Mouse (Mus musculus) thymus, postnatal 4 days (tissue): ENCODE measurements around the gene Gtf2ird2.

ENCODE experiments used
- DNase-seq: peaks from one replicate; pipeline ENCODE4 v3.0.0; 2021

The Gtf2ird2 gene

DNA sequence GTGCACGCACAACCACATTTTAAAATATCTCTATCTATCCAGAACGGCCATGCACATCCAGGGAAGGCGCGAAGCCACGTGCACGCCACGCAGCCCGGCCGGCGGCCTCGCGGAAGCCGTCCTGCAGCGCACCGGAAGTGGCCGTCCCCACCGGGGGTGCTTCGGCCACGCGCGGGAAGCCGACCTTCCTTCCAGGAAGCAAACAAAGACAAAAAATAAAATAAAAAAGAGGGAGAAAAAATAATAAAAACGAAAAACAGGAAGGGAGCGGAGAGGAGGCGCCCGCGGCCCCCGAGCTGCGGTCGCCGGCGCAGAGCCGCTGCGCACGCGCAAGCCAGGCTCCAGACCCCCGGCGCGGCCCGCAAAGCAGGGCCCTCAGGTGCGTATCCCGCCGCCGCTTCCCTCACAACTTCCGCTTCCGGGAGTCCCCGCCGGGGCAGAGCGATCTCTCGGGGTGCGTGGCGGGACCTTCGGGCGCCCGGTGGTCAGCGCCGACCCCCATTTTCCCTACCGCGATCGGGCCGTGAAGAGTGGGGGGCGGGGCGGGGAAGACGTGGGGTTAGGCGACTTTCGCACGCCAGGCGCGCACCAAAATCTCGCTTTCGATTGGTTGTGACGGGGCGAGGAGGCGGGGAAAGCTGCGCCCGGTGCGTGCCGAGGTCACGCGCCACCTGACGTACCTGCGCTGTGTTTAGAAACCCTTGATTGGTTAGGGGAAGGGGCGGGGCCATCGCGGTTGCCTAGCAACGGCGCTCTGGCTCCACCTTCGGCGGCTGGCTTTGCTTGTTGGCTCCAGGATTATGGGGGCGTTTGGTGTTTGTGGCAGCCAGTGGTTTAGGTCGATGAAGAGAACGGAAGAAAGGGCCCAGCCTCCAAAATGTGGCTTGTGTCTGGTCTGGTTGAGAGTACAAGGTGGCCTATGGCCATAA lies at the start of gene Gtf2ird2:
TSS of gene Gtf2ird2 (plus strand) at position 140 of the 929 bp plus-strand sequence.
- peak; percentile 100 for DNase-seq

DNA sequence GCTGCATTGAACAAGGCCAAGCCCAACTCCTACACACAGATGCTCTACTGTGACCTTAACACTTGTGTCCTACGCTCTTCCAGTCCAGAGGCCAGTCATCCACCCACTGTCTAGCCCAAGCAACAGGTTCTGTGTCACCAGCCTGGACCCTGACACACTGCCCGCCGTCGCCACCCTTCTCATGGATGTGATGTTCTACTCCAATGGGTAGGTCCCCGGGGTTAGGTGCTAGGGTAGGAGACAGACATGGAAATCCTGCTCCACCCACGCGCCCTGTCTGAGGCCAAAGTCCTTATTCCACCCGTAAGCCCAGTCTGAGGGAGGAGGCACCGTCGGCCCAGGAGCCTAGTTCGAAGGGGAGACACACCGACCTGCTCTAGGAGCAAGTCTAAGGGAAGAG lies 47.8 kb upstream of the Gtf2ird2 start:
- no peak for DNase-seq

DNA sequence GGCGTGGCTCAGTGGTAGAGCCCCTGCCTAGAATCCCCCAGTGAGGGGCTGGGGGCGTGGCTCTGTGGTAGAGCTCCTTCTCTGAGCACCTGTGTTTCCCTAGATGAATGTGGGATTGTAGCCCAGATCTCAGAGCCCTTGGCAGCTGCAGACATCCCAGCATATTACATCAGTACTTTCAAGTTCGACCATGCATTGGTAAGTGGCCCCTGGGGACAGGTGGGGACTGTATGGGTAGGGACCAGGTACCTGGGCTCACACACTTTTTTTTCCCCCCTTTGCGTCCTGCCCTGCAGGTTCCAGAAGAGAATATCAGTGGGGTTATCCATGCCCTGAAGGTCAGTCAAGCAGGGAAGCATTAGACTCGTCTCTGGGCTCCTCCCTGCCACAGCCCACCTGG lies 45.9 kb upstream of the Gtf2ird2 start:
- no peak for DNase-seq

DNA sequence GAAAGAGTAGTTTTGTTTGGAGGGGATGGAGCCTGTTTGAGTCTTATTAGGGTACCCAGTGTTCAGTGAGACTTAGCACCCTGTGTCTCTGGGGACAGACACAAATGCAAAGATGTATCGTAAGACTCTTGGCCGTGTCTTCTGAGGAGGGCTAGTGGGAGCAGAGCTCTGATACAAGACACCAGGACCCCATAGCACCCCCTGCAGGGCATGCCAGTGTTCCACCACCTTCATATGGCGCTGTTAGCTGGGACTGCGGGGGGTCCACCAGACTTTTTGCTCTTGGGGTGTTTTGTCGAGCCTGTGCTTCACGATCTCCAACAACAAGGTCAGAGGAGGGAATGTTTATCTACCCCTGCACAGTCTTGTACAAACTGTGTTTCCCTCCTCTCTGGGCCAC lies 44.4 kb upstream of the Gtf2ird2 start:
- DNase-seq, result peak; percentile 41

DNA sequence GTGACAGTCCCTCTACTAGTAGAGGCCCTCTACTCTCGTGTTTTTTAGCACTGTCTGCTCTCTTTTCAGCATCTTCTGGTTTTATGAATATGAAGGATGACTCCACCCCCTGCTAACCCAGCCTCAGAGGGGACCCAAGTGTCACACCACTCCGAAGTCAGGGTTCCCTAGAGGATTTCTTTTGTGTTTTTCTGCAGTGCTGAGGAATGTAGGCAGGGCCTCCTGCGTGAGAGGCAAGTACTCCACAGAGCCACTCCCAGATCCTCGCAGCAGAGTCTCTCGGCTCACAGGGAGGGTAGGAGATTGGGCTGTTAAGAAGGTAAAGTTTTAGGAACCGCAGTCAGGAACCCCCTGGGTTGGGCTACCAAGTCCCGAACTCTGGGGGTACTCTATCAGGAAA lies 42.6 kb upstream of the Gtf2ird2 start:
- no peak for DNase-seq

DNA sequence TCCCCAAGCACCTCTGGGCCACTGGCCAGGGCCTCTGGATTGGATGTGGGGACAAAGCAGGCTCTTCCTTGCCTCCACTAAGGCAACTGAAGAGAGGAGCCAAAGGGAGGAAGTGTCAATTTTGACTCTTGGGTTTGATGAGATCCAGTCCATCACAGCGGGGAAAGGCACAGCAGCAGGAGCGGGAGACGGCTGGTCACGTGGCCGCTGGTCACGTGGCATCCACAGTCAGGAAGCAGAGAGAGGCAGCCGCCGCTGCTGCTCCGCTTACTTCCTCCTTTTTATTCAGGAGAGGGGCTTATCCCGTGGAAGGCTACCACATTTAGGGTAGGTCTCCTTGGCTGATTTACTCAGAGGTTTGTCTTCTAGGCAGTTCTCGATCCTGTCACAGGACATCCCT lies 41.4 kb upstream of the Gtf2ird2 start:
- no peak for DNase-seq

DNA sequence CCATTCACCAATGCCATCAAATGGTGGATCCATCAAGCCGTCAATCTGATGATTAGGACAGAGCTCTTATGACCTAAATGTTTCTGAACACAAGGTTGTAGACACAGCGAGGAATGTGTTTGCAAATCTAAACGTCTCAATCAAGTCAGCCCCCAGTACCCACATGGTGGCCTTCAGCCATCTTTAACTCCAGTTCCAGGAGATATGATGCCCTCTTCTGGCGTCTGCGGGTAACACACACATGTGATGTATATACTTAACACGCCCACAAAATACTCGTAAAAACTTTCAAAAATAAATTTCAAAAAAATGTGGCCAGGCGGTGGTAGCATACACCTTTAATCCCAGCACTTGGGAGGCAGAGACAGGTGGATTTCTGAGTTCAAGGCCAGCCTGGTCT lies 38.8 kb upstream of the Gtf2ird2 start:
- DNase-seq, result no peak

DNA sequence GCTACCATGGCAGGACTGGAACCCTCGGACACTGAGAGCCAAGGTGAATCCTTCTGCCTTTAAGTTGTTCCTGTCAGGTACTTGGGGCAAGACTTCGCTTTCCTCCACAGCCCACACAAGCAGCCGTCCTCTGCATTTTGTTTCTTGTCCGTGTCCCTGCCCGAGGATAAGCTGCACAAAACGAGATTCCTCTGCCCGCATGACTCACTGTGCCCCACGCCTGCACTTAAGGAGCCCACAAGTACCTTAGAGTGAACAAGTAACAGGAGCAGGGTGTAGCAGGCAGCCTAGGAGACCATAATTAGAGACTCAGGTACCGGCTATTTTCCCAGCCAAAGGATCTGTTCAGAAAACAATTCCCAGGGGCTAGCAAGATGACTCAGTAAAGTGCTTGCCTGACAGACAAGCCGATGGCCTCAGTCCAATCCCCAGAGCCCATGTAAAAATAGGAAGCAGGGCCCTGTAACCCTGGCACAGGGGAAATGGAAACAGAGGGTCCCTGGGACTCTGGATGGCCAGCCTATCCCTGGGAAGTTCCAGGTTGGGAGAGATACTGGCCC lies 36.5 kb upstream of the Gtf2ird2 start:
- DNase-seq, result no peak

DNA sequence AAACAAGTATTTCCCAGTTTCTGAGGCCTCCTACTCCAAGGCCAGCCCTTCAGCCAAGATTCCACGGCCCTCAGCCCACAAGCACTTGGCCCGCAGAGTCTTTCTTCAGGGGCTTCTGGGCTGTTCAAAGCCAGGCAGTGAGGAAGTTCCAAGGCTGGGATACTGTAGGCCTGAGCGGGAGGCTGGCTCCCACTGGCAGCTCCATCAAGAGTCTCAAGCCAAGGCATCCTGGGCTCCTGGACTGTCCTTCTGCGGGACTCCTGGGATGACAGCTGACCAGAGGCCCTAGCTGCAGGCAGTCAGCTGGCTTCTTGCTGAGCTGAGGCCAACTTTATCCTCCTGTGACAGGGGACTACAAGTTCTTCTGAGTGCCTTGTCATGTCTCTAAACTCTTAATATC lies 35.7 kb upstream of the Gtf2ird2 start:
- no peak for DNase-seq

DNA sequence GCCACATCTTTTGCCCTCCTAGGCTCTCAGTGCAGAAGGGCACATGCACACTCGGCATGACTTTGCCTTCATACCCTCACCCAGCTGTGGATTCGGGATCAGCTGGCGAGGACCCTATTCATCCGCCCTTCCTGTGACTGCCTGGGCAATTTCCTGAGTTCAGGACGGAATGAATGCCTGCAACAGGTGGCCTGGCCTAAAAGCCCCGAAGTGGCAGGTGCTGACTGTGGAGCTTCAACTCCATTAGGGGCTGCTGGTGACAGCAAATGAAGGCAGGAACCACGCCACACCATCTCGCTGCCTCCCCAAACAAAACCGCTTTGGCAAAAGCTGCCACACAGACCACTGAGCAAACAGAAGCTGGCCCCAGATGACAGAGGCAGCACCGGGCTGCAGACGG lies 31.9 kb upstream of the Gtf2ird2 start:
- DNase-seq, result no peak

DNA sequence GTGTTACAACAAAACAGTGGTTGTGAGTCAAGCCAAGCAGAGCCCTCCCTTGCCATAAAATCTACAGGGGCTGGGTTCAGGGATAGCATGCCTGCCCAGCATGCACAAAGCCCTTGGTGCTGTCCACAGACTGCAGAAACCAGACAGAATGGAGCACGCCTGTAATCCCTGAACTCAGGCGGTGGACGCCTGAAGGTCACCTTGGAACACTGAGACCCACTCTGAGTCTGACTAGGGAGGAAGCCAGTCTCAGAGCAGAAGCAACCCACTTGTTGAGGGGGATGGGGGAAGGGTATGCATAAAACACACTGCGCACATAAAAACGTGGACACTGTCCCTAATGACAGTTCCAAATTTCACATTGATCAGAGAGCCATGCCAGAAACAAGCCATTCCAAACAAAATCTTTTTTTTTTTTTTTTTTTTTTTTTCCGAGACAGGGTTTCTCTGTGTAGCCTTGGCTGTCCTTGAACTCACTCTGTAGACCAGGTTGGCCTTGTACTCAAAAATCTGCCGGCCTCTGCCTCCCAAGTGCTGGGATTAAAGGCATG lies 27.8 kb upstream of the Gtf2ird2 start:
- DNase-seq, result no peak

DNA sequence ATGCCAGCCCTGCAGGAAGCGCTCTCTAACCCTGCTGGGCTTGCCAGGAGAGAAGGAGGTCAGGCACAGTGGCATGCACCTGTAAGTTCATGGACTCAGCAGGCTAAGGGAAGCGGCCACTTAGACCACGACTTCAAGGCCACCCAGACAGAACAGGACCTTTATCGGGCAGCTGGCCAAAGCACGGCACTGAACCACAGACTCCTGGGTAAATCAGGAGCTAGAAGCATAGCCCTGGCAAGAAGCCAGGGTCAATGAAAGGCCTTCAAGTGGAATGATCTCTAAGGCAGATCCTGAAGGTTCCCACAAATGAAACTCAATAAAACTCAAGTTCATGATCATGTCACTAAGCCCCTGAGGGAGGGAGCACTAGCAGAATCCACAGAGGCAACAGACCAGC lies 19.1 kb upstream of the Gtf2ird2 start:
- DNase-seq, result no peak

DNA sequence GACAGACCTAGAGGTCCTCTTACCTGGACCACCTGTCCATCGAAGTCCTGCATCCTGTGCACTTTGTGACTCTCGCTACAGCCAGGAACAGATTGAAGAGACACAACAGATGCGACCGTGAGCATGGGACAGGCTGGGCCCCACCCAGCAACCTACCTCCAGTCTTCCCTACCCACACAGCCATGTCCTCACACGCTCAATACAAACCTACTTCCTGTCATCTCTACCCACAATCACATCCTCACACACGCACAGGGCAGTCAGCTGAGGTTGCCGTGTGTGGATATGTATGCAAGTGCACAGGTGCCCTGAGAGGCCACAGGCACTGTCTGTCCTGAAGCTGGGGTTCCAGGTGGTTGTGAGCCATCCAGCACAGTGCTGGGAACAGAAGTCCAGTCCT lies 17.2 kb upstream of the Gtf2ird2 start:
- DNase-seq, result no peak

DNA sequence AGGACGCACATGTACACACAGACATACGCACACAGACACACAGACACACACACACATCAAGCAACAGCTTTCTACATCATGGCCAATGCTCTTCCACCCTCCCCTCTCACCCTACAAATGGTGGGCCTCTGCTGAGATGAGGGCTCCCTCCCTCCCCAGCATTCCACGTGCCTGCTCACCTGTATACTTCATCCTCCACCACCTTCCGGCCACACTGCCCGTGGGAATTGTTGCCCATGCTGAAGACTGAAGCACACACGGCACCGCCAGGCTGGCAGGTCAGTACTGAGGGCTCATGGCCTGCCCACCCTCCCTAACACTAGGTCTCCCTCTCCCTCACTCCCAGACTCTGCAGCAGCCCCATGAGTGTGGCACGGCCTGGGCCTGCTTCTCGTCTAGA lies 15.8 kb upstream of the Gtf2ird2 start:
- no peak for DNase-seq

DNA sequence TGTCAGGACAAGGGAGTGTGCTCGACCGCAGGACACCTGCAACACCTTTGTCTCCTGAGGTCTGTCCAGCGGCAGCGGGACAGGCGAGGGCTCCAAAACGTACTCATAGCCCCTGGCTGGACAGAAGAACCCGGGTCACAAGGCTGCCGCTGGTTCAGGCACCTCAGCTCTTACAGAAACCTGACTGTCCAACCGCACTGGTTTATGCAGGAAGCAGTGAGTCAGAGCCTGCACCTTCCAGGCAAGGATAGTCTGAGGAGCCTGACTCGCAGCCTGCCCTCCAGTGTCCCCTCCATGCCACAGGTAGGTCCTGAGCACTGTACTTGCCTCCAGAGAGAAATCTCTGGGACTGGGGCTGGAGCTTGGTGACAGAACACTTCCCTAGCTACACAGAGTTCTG lies 14.6 kb upstream of the Gtf2ird2 start:
- DNase-seq, result no peak

DNA sequence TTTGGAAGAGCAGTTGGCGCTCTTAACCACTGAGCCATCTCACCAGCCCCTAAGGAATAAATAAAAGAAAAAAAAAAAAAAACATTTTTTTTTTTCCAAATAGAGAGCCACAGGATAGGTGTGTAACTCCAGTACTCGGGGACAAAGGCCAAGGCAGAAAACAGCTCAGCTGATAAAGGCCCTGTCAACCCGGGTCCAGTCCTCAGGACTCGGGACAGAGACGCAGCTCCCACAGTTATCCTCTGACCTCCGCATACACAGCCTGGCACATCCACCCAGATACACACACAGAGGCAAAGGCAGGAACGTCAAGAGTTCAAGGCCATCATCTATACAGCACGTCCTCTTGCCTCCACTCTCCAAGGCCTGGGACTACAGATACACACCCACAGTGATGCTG lies 13.7 kb upstream of the Gtf2ird2 start:
- DNase-seq, result no peak

DNA sequence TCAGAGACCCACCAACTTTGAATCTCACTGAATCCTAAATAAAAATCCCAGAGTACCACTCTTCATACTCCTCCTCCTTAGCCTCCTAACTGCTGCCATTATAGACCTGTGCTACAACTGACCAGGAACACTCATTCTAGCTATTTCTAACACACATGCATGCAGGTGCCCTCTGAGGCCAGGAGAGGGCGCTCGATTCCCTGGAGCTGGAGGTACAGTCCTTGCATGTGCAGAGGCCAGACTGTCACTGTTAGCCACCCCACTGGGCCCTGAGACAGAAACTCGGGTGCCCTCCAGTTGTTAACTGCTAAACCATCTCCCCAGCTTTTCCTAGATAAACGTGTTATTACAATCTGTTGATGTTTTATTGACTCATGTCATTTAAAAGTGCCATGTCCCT lies 10.6 kb upstream of the Gtf2ird2 start:
- DNase-seq, result peak; percentile 76

DNA sequence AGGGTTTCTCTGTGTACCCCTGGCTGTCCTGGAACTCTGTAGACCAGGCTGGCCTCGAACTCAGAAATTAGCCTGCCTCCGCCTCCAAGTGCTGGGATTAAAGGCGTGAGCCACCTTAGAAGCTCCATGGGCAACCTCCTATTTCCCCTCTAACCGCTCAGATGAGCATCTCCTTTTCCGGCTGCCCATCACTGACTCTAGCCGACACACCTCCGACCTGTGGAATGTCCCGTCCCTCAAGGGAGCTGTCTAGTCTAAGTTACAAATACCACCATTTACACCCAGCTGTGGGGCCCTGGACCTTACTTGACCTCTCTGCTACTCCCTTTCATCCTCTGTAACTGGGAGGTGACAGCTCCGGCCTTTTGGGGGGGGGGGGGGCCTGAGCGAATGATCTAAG lies 8.1 kb upstream of the Gtf2ird2 start:
- no peak for DNase-seq

DNA sequence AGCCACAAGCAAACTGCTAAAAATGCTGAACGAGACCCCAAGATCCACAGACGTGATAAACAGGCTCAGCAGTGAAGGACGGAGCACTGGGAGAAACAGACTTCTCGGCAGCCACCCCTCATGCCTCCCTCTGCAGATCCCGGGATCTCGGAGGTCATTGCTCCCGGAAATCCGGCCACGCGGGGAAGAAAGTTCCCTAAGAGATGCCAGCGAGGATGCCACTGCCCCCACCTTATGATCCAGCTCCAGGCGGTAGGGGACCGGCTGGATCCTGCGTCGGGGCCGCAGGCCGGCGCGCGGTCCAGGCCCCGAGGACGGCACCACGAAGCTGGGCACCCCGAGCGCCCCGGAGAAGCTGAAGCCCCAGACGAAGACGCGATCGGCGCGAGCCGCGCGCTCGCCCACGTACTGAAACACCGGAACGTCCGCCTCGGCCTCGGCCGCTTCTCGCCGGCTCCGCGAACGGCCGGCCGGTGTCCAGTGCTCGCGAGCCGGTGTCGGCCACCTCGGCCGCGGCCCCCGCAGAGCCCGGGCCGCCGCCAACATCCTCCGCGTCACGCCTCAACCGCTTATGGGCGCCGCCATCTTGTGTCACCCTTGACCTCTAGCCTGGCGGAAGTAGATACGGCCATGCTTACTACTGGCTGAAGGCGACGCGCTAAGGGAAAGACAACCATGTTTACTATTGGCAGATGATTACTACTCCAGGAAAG lies 7.5 kb upstream of the Gtf2ird2 start, which contains the start of gene Rcc1l:
TSS of gene Rcc1l (minus strand) at position 606 of the 713 bp plus-strand sequence.
- DNase-seq, result peak; percentile 84

DNA sequence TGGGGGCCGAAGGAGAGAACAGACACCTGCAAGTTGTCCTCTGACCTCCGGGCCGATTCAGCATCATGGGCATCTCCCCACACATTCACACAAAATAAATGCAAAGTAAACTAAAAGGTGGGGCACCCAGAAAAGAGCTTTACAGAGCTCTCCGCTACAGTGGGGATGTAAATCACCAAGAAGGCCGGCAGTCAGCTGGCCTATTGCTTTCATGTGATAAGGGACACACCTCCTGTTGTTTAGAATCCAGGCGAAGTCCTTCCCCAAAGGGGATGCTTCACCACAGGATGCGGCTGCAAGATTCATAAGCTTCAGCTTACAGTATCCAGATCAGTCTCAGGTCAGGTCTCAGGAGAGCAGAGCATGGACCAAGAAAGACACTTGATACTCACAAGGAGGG lies 5.3 kb upstream of the Gtf2ird2 start:
- no peak for DNase-seq

DNA sequence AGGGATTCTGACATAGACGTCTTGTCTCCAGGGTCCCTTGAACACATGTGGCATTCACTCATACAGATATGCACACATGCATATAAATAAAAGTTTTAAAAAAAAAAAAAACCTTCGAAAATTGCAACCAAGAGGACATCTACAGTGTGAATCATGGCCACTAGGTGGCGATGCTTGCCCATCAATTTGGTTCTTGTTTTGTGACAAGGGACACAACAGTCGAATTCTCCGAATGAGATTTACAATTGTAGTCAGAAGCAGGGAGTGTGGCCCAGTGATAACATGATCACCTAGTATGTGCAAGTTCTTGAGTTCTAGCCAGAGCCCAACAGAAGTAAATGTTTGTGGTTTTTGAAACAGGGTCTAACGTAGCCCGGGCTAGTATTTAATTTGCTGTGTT lies 3.9 kb upstream of the Gtf2ird2 start:
- peak; percentile 91 for DNase-seq

DNA sequence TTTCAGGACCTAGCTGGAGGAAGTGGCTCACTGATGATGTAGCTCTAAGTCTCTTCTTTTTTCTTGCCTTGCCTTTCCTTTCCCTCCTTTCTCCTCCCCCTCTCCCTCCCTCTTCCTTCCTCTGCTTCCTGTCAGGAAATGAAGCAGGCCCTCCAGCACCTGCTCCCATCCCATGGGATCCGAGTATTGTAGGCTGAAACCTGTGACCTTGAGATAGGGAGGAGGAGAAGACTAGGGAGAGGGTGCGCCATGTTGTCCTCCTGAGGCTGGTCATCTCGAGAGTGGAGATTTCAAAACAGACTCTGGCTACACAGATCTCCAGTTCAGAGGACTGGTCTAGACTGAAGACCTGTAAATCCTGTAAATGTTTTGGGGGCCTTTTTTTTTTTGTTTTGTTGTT lies 1.6 kb upstream of the Gtf2ird2 start:
- no peak for DNase-seq

DNA sequence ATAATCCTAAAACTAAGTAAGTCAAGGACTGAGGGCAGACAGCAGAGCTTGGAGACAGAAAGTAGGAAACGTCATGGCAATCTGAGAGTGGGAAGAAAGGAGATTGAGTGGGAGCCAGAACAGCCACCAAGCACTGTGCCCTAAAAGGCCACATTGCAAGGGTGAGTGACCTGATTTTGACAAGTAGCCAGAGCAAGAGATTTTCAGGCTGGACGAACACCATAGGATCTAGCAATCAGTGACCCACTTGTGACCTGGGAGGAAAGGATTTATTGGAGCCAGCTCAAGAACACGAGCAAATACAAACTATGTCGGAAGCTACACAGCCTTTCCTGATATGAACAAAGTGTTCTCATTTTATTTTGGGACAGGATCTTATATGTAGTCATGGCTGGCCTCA lies 1.1 kb upstream of the Gtf2ird2 start:
- DNase-seq, result no peak

DNA sequence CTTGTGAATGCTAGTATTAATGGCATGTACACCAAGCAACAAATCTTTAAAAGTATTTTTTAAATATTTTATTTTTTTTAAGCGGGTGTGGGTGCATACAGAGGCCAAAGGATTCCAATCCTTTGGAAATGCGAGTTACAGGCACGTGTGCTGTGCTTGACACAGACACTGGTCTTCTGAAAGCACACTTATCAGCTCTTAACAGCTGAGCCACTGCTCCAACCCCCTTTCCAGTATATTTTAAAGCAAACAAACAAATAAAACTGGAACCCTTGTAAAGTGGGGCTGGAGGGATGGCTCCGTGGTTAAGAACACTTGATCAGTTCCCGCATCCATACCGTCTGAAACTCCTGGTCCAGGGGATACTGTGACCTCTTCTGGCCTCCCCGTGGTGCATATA lies 657 bp upstream of the Gtf2ird2 start:
- DNase-seq, result no peak
